ENCODE assay signal across 30 mouse cellular contexts in the genomic region with DNA sequence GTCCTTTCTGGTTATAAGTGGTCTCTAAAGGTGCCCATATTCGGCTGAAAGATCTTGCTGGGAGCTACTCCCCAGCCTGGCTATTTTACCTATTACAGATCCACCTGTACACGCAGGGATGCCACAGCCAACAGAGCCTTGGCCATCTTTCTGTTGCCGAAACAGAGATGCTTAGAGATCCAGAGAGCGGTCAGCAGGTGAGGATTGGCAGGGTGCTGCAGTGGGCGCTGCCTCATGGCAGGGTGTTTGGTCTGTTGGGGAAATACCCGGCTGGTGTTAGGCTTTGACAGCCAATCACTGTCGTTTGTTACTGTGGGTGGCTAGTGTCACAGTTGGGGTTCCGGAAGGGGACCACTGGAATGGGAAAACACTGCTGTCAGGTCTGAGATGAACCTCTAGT. TPM values are rescaled to one million over a fixed set of nuclear protein-coding genes. Genes with fewer than 3 reads are reported as not detected.
A peak's percentile ranks its signal among the peaks of the same experiment; 100 is the strongest.
DNase-seq lines count a peak whose midpoint lies in the region; ATAC-seq and TF ChIP-seq lines count a peak whose summit lies in the region.
"Had no signal": no experiment of that assay in that cellular context is flagged by ENCODE, and none has a peak within 500 bp of the region (broad histone marks: within the 10 kb centered on the region; RNA-seq: fewer than 3 reads in every experiment).

No protein-coding gene starts in this region.

- DNase-seq in heart, adult 11 months: peak; percentile 93
- no peak for DNase-seq in heart, adult 9 months (ENCODE audit: low spot score in 2 of 2)
- DNase-seq in kidney, adult 2 months: no peak
- peak; percentile 5 for DNase-seq in testis, postnatal 14 days (ENCODE audit: low spot score)
- no peak for DNase-seq in testis, postnatal 10 days (ENCODE audit: low spot score)
- no peak for DNase-seq in frontal cortex, postnatal 36 days (ENCODE audit: low spot score in 2 of 2)
- DNase-seq: adrenal gland, postnatal 25 days; cerebellum, postnatal 25 days; embryo, embryonic 11 days; gastrocnemius, adult 2 months; gastrocnemius, postnatal 36 days; heart, adult 2 months; heart, postnatal 14 days; kidney, adult 11 months; layer of hippocampus, postnatal 36 days; left cerebral cortex, postnatal 4 days; lung, adult 2 months; lung, postnatal 14 days; retina, postnatal 1 day; right cerebral cortex, postnatal 14 days; thymus, postnatal 14 days had no signal

- TF ChIP-seq CTCF in kidney, adult 2 months (conservative IDR thresholded peaks at IDR 0.05; ENCODE audit: insufficient read depth, insufficient read length, low read depth, low read length): no peak

- peaks cover 27% of the 10 kb centered on the region for H3K36me3 ChIP-seq in kidney, embryonic 15.5 days
- H3K36me3 ChIP-seq in kidney, adult 2 months (ENCODE audit: control insufficient read depth, insufficient read depth, low read length): no peaks in the 10 kb centered on the region

- H3K4me2 ChIP-seq in kidney, embryonic 15.5 days: 0 out of 2 replicates have a peak overlapping the region, but pooled peaks have one; percentile 78

- no peak for TF ChIP-seq POLR2A in kidney, adult 2 months (IDR thresholded peaks at IDR 0.05; ENCODE audit: low read depth, low read length)

- no peaks in the 10 kb centered on the region for H3K27me3 ChIP-seq in kidney, embryonic 15.5 days
- H3K27me3 ChIP-seq in kidney, adult 2 months (replicated peaks; ENCODE audit: control insufficient read depth, insufficient read depth, low read length): no peaks in the 10 kb centered on the region
- H3K27me3 ChIP-seq: embryonic facial prominence, embryonic 15.5 days; heart, embryonic 13.5 days had no signal

- no peak overlapping the region for H3K4me3 ChIP-seq in kidney, embryonic 15.5 days (replicated peaks)
- no peak overlapping the region for H3K4me3 ChIP-seq in kidney, adult 2 months (ENCODE audit: insufficient read depth, low read depth, low read length)
- H3K4me3 ChIP-seq: gastrocnemius, adult 2 months; heart, adult 2 months had no signal

- 94% methylated on average over 8 of the region's 8 CpGs for WGBS in kidney, embryonic 15.5 days
- 96% methylated on average over 8 of the region's 8 CpGs for WGBS in kidney, adult 2 months

- no peak for ATAC-seq in kidney, embryonic 15.5 days (replicated peaks; ENCODE audit: low FRiP score)
- ATAC-seq: CD4-positive, CD25-positive, alpha-beta regulatory T cell, adult 4 months had no signal

- H3K9me3 ChIP-seq in kidney, embryonic 15.5 days (replicated peaks): no peaks in the 10 kb centered on the region
- H3K9me3 ChIP-seq: embryonic facial prominence, embryonic 15.5 days; forebrain, embryonic 12.5 days; heart, embryonic 13.5 days; midbrain, embryonic 10.5 days; neural tube, embryonic 13.5 days had no signal

- peaks cover 31% of the 10 kb centered on the region for H3K4me1 ChIP-seq in kidney, embryonic 15.5 days
- peaks cover 6% of the 10 kb centered on the region; the same call in 1 of the 2 replicates for H3K4me1 ChIP-seq in kidney, adult 2 months (ENCODE audit: control insufficient read depth, insufficient read depth, low read length)

- no peak overlapping the region for H3K27ac ChIP-seq in kidney, embryonic 15.5 days
- no peak overlapping the region for H3K27ac ChIP-seq in kidney, adult 2 months (ENCODE audit: insufficient read depth, low read depth, low read length)
- H3K27ac ChIP-seq: embryonic facial prominence, embryonic 15.5 days; forebrain, embryonic 12.5 days; gastrocnemius, adult 2 months; heart, adult 2 months; heart, embryonic 13.5 days; kidney, postnatal 0 days; liver, embryonic 14.5 days; midbrain, embryonic 10.5 days; neural tube, embryonic 13.5 days had no signal

- H3K9ac ChIP-seq in kidney, embryonic 15.5 days: no peak overlapping the region
- H3K9ac ChIP-seq: liver, embryonic 14.5 days had no signal

RNA-seq across cellular contexts. Expression of a gene that starts 1.8 kb away (rescaled TPM):
- 40.2 and 42.0 TPM in 2 replicates for polyA plus RNA-seq in kidney, embryonic 15.5 days (2015; fragmentation: Nextera tagmentation; extraction: Ambion mirVana)
- polyA plus RNA-seq in kidney, adult 2 months (2012; rRNA removed): 1.0 and 1.3 TPM in 2 replicates

RNA-seq across cellular contexts. Expression of a gene that starts 11.9 kb away (rescaled TPM):
- 309 and 310 TPM in 2 replicates for polyA plus RNA-seq in kidney, embryonic 15.5 days (2015; fragmentation: Nextera tagmentation; extraction: Ambion mirVana)
- polyA plus RNA-seq in kidney, adult 2 months (2012; rRNA removed): 195 and 229 TPM in 2 replicates

RNA-seq across cellular contexts. Expression of a gene that starts 17.9 kb away (rescaled TPM):
- polyA plus RNA-seq in kidney, embryonic 15.5 days (2015; fragmentation: Nextera tagmentation; extraction: Ambion mirVana): 203 and 210 TPM in 2 replicates
- polyA plus RNA-seq in kidney, adult 2 months (2012; rRNA removed): 221 and 233 TPM in 2 replicates

RNA-seq across cellular contexts. Expression of a gene that starts 27.8 kb away (rescaled TPM):
- 9.5 and 10.5 TPM in 2 replicates for polyA plus RNA-seq in kidney, embryonic 15.5 days (2015; fragmentation: Nextera tagmentation; extraction: Ambion mirVana)
- polyA plus RNA-seq in kidney, adult 2 months (2012; rRNA removed): 0.27 and 0.41 TPM in 2 replicates
- polyA plus RNA-seq: CD4-positive, CD25-positive, alpha-beta regulatory T cell, adult 4 months; heart, adult 2 months had no signal

RNA-seq across cellular contexts. Expression of a gene that starts 59.9 kb away (rescaled TPM):
- polyA plus RNA-seq in kidney, embryonic 15.5 days (2015; fragmentation: Nextera tagmentation; extraction: Ambion mirVana): 16.0 and 16.3 TPM in 2 replicates
- 39.0 and 44.4 TPM in 2 replicates for polyA plus RNA-seq in kidney, adult 2 months (2012; rRNA removed)

Comparison
In these comparisons a context has a peak if more than half of its experiments do, and no peak if none do; other contexts are left out.
1. DNase-seq: peak in heart, adult 11 months (single experiment) and testis, postnatal 14 days (single experiment); none in heart, adult 9 months (0 of 2), kidney, adult 2 months (single experiment), testis, postnatal 10 days (single experiment) and frontal cortex, postnatal 36 days (0 of 2).
2. RNA of a gene that starts 1.8 kb away (polyA plus RNA-seq): 40.2 to 42.0 TPM in kidney, embryonic 15.5 days; 1.0 to 1.3 TPM in kidney, adult 2 months; every median in the first group is over 10 times any median in the second.